Mouse (Mus musculus) cortical plate, adult 2 months (tissue): ENCODE results near the gene Emilin1.

Source experiments
- CTCF ChIP-seq: fragments of 200-500 bp; IDR thresholded peaks from 2 replicates; pipeline ENCODE4 v1.5.1; 2011; ENCODE audit warnings: mild to moderate bottlenecking, control low read depth, low read length; ENCODE audit not compliant: insufficient read depth; ENCODE audit errors: extremely low read depth
- POLR2A ChIP-seq: fragments of 200-500 bp; IDR thresholded peaks from 2 replicates; pipeline ENCODE4 v1.6.1; 2011; ENCODE audit warnings: mild to moderate bottlenecking, low read length, control low read depth; ENCODE audit not compliant: insufficient read depth; ENCODE audit errors: extremely low read depth

GRCm38 (mm10) chr5:30920621-30921020, 7.4 kb downstream of the Emilin1 start:
- TF ChIP-seq CTCF (no peak), POLR2A (no peak)
